Mouse (Mus musculus) stomach, postnatal 0 days (tissue): ENCODE results near the gene Orc5.

ENCODE experiments used
- CTCF ChIP-seq: IDR thresholded peaks from 2 replicates; pipeline ENCODE4 v1.5.1; 2016; ENCODE audit warnings: antibody characterized with exemption, low read depth, mild to moderate bottlenecking, moderate library complexity
- EP300 ChIP-seq: optimal IDR thresholded peaks from 2 replicates; pipeline ENCODE3; 2016; ENCODE audit warnings: antibody characterized with exemption

DNA sequence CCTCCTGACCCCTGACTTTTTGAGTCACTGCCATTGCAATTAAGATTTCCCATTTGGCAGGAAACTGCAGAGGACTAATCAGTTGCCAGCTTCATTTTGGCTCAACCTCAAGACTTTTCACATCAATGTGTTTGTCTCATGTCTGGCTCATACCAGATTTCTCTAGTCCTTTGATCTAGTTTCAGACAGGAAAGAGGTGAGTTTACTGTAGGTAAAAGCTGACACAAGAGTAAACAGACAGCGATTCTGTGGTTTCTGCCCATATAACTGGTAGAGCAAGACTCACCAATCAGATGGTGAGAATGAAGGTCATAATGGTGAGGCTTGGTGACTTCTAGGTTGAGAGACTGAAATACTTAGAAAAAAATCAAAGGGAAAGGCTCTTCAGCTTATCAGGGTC is 37.3 kb upstream of the Orc5 start:
- TF ChIP-seq CTCF = no peak
- no peak for TF ChIP-seq EP300
